Mouse (Mus musculus) lung, postnatal 25 days (tissue): Measurements from ENCODE around the gene Arhgef25.
A peak's percentile ranks its signal among the peaks of the same experiment; 100 is the strongest.
"Not testable (repeated sequence)": the region's sequence is repeated elsewhere in the genome, so short reads cannot be mapped to it uniquely, and the experiment has no call there.

Experiments used
- DNase-seq: peaks from one replicate; pipeline ENCODE4 v3.0.0; 2022; ENCODE audit warnings: low spot score

The Arhgef25 gene

DNA sequence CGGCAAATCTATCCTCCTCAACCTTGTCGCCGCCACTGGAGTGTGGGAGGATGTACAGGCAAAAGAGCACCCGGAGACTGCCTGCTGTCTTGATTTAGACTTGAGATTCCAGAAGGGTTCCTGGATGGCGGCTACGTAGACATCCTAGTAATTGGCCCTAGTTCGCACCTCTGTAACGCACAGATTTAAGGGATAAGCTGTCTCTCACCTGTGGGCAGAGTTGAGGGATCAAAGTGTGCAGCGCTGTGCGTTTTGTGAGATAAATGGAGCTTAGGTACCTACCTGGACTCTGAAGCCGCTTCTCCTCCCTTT, 23.5 kb downstream of the Arhgef25 start:
- no peak for DNase-seq

DNA sequence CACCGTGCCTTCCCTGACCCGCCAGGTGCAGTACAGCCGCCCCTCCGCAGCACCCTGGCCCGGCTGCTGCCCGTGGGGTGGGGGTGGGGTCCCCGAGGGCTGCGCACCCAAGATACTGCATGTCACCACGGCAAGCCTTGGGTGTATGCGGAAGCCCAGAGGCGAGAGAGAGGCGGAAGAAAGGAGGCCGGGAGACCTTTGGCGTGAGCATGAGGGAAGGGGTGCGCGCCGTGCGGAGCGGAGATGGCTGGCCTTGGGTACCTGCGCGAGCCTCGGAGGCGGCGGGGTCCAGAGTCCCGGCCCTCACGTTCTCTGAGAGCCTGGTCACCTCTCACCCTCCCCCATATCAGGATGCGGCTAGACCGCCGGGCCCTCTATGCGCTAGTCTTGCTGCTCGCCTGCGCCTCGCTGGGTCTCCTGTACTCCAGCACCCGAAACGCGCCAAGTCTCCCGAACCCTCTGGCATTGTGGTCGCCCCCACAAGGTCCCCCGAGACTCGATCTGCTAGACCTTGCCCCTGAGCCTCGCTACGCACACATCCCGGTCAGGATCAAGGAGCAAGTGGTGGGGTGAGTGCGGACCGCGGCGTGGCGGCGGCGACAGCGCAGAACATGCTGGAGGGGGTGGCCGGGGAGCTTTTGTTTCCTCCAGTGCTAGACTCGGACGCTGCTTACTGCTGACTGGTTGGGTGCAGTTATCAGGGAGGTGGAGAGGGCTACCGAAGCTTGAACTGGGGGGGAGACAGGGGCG, 24.1 kb downstream of the Arhgef25 start:
- peak; percentile 55 for DNase-seq

DNA sequence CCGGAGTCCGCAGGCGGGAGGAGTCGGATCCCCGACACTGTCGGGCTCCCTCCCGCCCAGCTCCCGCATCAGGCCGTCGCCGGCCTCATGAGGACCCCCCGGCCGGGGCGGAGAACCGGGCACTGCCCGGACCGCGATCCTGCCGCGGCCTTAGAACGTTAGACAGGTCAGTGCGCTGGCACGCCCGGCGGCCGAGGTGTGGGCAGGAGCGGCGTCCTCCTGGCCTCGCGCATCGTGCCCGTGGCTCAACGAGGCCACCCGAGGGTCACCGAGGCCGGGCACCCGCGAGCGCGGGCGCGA, 24.6 kb downstream of the Arhgef25 start:
- no peak for DNase-seq

DNA sequence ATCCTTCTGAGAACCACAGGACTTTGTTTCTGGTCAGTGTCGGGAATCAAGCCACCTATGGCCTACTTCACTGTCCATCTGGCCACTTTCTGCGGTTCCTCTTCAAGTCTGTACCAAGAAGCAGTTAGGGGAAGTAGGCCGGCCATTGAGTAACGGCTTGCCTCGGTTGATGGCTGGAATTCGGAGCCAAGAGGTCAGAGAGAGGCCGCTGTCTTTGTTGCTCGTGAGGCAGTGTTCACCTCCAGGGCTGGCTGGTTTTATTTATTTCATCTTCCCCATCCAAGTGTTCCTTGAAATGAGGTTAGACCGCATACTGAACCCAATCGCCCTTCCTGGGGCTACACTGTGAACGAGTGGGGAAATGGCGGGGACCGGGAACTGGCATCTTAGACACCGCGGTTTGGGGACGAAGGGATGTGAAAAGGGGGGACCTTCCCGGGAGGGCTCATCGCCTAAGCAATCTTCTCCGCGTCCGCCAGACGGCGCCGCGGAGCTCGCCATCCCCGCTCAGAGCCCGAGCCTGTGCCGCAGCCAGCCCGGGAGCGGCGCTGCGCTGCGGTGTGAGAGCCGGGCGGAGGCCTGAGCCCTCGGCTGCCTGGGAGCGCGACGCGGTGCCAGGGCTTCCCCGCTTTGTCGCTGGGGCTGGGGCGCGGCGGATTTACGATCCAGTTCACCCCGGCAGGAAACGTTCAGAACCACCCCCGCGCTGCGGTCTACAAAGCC, 25.1 kb downstream of the Arhgef25 start, which contains the start of gene B4galnt1:
B4galnt1 (plus strand) TSS at position 595 of the 723 bp plus-strand sequence.
- peak; percentile 77 for DNase-seq

DNA sequence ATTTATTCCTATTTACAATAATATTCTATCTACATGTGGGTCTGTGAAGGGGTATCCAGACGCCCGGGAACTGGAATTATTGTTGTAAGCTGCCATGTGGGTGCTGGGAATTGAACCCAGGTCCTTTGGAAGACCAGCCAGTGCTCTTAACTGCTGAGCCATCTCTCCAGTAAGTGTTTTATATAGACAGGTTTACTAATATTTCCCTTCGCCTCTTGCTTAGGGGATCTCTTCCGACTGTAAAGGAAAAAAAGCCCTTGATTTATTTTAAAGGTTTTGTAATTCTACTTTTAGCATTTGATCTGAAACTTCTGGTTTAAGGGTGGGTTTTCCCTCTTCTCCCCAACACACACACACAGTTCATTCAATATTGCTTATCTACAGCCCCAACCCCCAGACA, 25.7 kb downstream of the Arhgef25 start:
- no peak for DNase-seq

DNA sequence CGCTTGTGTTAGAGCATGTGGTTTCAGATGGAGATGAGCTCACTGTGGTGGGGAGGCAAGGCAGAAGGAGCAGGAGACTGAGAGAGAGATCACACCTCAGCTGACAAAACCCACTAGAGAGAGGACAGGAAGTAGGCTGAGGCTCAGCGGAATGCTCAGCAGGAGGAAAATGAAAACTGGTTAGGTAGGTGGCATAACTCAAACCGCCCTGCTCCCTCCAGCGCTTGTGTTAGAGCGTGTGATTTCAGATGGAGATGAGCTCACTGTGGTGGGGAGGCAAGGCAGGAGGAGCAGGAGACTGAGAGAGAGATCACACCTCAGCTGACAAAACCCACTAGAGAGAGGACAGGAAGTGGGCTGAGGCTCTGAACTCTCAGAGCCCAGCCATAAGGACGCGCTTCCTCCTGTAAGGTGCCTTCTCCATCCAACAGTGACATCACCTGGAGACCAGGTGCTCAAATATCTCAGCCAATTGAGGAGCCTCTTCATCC, 27.1 kb downstream of the Arhgef25 start:
- peak; percentile 34 for DNase-seq

DNA sequence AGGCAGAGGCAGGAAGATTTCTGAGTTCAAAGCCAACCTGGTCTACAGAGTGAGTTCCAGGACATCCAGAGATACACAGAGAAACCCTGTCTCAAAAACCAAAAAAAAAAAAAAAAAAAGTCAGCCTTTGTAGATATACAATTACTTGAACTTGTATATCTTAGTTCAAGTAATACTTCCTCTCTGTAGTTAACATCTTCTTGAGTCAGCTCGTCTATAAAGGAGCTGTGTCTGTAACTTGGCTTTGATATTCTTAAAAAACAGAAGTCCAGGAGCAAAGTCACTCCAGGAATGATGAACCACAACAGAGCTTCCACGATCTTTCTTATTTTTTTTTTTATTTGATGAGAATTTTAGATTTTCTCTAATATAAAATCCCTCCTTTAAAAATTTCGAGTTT, 29.2 kb downstream of the Arhgef25 start:
- DNase-seq = no peak

DNA sequence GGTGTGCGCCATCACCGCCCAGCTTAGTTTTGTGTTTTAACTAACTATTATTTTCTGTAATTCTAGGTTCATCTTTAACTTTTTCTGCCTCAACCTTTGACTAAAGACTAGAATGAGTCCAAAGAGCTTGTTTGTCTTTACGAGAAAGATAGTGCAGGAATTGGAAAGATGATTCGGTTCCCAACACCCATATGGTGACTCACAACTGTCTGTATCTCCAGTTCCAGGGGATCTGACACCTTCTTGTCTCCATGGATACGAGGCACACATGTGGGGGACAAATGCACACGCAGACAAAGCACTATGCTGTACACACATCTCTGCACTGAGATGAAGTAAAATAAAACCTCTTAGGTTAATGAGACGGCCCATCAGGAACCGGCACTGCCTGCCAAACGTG, 29.8 kb downstream of the Arhgef25 start:
- DNase-seq = no peak

DNA sequence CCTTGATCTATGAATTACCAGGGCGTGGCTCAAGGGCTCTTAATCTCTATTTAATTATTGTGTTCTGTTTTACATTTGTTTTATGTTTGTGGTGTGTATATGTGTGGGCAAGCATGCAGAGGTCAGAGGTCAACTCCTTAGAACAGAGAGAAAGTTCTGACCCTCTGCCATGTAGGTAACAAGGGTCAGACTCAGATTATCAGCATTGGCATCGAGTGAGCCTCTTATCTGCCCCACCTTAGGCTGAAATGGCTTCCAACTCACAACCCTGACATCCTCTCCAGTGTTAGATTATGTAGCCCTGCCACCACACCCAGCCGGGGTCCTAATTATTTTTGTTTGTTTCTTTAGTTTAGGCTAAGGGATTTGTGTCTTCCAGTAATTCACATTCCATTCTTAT, 31.4 kb downstream of the Arhgef25 start:
- no peak for DNase-seq

DNA sequence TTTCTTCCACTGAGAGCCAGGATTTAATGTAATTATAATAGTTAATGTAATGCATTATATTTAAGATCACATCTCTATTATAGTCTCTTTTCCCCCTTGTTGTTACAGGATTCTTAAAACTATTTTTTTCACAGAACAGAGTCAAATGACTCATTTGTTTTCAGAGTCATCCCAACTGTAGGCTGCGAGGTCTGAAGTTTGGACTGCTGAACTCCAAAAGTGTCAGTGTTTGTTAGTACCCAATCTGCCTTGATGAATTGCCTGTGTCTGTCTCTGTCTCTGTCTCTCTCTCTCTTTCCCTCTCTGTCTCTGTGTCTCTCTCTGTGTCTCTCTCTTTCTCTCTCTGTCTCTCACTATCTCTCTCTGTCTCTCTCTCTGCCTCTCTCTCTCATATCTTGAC, 33.4 kb downstream of the Arhgef25 start:
- DNase-seq = no peak

DNA sequence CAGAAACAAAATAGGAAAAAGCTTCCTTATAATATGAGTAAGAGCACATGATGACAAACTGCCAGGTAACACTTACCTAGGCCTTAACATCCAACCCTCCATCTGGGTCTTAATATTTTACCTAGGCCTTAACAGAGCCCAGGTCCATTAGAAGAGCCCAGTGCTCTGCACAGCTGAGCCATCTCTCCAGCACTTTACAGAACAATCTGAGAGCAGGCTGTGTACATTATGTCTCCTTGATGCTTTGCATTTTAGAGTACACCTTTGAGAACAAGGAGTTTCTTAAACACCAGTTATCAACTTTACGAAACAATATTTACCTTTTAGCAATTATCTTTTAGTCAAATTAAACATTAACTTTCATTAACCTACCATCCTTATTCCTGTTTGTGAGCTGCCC, 33.8 kb downstream of the Arhgef25 start:
- DNase-seq = no peak

DNA sequence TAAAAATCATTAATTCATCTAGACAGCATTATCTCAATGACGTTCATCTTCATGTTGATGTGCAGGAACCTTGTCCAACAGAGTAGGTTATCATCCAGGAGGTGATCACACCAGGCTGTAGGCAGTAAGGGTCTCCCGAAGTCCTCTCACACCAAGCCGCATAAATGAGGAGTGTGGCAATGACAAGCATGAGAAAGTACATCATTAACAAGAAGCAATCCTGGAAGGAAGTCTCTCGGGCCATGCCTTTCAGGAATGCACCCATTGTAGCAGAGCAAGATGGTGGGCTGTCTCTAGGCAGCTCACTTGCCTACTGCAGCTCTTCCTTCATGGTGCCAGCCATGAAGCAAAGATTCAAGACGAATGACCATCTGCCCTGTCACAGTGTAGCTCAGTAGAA, 35.2 kb downstream of the Arhgef25 start:
- DNase-seq = no peak

DNA sequence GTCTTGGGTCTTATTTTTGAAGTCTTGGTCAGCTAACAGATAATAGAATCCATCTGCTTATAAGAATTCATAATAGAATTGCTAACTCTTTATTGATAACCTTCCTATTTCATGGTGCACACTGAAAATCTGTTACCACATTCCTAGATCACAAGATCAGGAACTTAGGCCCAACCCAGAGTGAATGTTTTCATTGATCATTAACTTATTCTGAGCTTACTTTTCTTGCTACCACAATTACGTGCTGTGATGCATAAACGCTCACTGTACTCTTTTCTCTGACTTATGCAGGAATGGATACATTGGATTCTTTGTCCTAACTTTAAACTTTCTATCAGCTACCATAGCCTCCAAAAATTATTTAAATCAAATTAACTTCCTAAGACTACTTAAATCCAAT, 35.6 kb downstream of the Arhgef25 start:
- no peak for DNase-seq

DNA sequence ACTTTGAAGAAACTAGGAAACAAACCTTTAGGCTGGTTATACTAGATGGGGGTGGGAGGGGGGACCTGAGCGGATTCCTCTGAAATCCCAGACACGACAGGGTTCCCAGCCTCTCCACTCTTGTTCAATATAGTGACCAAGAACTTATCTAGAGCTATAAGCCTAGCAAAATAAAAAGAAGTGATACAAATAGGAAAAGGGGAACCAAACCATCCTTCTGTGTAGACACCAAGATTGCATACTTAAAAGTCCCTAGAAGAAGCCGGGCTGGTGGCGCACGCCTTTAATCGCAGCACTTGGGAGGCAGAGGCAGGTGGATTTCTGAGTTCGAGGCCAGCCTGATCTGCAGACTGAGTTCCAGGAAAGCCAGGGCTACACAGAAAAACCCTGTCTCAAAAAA, 36.6 kb downstream of the Arhgef25 start:
- DNase-seq = no peak

DNA sequence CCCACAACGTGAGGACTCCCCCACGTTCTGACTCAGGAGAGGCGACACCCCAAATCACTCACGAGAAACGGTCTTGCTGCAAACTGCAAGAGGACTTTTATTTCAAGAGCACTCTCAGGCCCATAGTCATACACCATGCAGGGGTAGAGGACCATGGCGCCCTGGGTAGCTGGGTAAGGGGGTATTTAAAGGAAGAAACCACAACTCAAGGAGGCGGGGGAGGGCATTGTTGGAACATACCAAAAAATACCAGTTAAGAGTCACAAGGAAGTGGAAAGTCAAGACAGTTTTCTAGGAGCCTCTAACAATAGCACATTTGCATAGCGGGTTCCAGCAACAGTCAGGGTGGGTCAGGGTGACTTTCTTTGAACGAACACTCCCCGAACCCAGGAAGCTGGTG, 37.3 kb downstream of the Arhgef25 start:
- not testable (repeated sequence) for DNase-seq

DNA sequence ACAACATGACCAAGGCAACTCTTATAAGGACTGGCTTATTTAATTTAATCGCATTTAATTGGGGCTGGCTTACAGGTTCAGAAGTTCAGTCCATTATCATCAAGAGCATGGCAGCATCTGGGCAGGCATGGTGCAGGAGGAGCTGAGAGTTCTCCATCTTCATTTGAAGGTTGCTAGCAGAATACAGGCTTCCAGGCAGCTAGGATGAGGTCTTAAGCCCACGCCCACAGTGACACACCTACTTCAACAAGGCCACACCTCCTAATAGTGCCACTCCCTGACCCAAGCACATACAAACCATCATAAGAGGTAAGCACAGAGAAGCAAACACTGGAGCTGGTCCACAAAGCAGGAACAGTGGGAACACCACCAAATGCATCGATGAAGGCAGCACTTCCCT, 38.6 kb downstream of the Arhgef25 start:
- DNase-seq = not testable (repeated sequence)

DNA sequence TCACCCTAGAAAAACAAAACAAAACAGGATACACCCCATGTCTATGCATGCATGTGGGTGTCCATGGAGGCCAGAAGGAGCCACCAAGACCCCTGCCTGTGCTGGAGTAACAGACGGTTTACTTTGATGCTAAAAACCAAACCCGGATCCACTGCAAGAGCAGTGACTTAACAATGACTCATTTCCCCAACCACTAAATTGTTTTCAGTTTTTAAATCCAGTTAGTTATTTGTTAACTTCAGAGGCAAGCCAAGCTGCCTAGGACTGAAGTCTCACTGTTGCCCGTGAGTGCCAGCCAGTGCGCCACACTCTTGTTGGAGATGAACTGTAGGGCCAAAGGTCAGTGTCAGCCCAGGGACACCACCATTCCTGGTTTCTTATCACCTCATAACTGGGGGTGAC, 39.4 kb downstream of the Arhgef25 start:
- no peak for DNase-seq

DNA sequence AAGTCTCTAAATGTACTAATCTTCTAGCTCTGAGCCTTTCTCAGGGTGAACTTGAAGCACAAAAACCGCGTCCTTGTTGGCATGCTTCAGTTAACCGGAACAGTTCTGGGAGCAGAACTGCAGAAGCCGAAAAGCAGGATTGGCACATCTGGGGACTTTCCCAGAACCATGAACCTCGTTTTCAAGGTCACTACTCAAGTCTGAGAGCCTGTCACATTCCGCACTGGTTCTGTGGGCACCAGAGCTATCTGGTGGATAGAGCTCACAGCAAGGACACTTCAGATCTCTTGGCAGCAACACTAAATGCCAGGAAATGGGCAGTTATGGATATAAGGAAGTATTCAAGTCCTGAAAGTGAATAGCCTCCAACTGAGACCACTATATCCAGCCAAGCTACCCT, 42.7 kb downstream of the Arhgef25 start:
- DNase-seq = no peak

DNA sequence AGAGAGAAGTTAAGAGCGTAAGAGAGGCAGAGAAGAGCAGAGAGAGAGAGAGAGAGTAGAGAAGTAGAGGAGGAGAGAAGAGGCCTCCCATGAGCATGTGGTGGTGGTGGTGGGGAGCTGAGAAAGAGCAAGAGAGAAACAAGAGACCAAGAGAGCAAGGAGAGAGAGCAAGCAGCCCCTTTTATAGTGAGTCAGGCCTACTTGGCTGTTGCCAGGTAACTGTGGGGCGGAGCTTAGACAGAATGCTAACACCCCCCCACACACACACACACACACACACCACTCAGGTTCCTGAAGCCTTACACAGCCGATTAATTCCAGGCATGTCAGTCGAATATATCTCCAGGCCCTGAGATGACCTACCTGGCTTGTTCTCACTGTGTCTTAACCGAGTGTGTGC, 44.6 kb downstream of the Arhgef25 start:
- DNase-seq = no peak

DNA sequence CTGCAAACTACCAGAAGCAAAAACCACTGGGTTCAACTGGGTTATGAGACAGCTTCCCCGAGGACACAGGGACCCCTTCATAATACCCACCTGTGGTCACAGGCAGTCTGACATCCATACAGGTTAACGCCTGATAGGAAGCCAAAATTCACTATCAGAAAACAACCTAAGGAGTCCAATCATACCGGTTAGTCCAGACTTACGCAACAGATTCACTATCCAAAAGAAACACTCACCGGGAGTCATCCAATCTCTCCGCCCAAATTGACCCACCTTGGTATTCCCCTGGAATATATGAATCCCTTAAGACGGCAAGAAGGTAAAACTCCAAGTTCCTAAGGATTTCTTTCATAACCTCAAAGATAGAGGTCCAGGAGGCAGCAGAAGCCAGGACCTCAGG, 45.3 kb downstream of the Arhgef25 start:
- peak; percentile 52 for DNase-seq

DNA sequence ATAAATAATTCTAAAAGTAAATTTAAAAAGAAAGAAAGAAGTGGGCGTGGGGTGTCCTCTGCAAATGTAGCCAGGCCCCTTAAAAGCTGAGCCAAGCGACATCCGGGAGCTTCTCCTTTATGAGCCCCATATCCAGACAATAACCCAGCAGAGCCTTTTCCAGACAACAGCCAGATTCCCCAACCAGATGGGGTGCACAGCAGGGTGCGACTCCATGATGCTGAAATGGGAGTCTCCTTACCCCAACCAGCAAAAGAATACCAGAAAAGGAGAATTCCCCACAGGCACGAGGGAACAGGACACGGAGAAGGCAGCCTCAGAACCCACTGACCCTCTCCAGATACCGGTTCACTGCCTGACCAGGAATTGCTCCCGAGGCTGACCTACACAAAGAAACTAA, 46.7 kb downstream of the Arhgef25 start:
- no peak for DNase-seq

DNA sequence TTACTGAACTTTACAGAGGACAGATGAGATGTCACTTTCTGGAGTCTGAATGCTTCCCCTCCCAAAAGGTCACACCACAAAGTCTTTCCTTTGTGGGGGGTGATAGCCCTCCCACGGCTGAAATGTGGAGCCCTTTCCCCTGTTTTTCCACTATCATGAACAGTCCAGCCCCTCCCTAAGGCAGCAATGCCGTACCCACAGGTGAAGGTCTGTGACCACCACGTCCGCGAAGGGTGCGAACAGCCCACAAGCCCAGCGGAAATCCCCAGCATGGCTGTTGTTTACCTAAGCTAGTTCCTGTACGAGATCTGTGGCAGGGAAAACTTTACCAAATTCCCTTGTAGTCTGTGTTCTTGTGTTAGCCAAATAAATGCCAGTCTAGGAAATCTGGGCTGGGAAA, 48.4 kb downstream of the Arhgef25 start:
- peak; percentile 38 for DNase-seq

DNA sequence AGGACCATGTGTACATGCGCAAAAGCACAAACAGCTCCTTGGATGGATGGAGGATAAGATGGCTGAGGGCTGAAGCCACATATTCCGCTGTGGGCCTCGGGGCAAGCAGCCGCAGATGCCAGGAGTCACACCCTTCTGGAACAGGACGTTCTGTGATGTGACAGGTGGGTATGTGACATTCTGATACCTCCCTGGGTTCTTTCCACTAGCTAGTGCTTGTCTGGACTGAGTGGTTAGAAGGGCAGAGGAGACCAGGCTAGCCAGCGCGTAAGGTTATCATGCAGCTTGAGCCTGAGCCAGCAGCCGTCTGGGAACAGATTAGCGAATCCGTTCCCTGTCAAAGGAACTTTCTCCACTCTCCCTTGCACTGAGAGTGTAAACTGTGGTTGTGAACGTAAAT, 48.9 kb downstream of the Arhgef25 start:
- DNase-seq = no peak
